Mouse (Mus musculus) left cerebral cortex, adult 9 months (tissue): Measurements from ENCODE around the gene Gm10644.

Source experiments
- DNase-seq, 2 experiments: peaks; one replicate each; pipeline ENCODE4 v3.0.0; 2022; ENCODE audit warnings: low spot score in 2 of 2

Gm10644 gene

DNA sequence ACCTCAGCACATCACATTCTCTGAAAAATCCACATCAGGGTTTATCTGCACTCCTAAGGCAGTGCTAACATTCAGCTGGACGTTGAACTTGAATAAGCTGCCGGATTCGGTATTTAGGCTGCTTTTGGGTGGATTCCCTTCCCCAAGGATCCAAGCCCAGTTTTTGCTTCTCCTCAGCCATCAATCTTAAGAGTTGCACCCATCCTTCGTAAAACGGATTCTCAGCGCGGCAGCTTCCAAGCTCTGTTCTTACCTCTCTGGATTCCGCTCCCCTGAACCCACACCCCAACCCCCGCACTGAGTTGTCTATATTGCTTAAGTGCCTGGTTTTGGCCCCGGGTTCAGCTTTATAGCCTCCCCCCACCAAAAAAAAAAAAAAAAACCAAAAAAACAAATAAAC is 56.5 kb downstream of the Gm10644 start:
- DNase-seq, result peak in 1 of 2 experiments; percentile 59

DNA sequence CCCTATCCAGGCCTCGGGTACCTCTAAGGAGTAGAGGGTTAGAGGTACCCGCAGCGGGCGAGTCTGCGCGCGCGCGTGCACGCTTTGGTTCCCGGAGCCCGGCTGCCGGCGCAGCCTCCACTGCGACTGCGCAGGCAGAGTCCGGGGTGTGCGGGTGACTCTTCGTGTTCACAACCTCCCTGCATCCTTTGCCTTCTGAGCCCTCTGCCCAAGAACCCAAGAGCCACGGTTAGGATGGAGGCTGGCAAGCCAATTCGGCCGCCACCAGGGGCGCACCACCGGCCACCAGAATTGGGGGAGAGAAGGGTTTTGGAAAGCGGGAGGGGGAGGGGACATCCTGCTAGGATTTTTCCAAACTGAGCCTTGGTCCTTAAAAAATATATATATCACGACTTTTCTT is 57.8 kb downstream of the Gm10644 start:
- DNase-seq, result peak in 1 of 2 experiments; percentile 62

DNA sequence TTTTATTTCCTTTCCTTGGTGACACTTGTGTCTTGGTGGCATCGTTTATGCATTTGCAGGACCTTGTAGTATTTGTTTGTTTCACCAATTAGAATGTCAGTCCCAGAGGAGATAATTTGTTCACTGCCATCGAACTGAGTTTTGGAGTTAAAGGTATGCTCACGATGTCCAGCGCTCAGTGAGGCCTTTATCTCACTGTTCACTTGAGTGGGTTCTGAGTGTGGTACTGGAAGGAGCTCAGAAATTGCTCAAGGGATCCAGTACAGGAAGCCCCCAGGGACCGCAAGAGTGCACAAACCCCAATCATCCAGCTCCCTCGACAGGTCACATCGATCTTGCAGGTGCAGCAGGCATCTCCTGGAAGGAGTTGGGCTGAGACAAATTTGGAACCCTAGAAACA is 58.5 kb downstream of the Gm10644 start:
- DNase-seq, result no peak

DNA sequence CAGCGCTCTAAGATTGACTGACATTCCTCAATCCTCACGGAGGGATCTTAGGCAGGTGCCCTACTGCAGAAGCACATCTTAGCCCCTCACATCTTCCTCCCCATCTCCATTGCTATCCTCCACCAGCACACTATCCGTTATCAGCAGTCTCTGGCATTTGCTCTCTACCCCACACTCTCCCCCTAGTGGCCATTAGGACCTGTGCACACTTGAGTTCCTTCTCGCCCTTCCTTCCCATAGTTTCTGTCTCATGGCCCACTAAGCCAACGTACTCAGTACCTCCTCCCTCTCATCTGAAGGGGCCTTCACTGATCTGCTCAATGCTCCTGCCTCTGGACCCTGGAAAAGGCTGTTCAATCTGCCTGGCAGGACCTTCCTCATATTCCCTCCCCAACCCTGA is 59.1 kb downstream of the Gm10644 start:
- peak in 1 of 2 experiments; percentile 49 for DNase-seq

DNA sequence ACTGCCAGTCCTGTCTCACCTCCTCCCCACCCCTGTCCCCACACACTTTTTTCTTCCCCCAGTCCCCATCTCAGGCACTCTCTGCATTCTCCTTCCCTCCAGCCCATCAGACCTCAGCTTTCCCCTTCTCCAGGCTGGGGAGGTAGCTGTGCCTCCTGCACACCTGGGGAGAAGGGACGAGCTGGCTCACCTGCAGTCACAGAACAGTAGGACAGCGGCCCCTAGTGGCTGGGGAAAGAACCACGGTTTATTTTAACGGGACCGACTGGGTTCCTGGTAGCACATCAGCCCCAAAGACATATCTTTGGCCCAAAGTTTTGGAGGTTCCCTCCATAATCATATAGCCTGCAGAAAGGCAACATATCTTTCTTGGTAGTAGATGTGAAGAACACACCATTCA is 61.1 kb downstream of the Gm10644 start:
- peak in 1 of 2 experiments; percentile 86 for DNase-seq

DNA sequence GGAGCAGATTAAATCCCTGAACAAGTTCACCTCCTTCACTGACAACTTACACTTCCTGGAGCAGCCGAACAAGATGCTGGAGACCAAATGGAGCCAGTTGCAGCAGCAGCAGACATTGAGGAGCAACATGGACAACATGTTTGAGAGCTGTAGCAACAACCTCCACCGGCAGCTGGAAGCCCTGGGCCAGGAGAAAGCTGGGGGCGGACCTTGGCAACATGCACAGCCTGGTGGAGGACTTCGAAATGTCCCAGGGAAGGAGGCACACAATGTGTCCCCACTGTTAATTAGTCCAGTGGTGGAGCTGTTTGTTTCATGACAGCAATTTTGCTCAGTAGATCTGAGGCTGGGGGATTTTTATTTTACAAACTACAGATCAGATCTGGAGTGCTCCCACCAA is 62.9 kb downstream of the Gm10644 start:
- DNase-seq, result no peak

DNA sequence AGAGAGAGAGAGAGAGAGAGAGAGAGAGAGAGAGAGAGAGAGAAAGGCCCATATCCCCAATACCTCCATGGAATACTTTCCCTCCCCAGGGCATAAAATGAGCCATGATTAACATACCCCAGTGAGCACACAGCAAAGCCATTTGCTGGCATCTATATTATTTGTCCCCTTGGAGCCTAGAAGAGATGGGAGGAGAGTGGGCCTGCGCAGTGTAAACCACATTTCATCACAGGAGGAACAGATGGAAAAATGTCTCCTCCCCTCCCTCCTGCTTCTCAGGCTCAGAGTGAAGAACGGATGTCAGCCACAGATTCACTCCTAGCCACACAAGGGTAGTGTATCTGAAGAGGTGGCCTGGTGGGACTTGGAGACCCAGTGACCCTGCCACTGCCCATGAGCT is 66.6 kb downstream of the Gm10644 start:
- no peak for DNase-seq
